Mouse (Mus musculus) thymus, adult 2 months (tissue): ENCODE data around the gene Smarca4.

ENCODE experiments used
- CTCF ChIP-seq: fragments of 200-500 bp; IDR thresholded peaks from 2 replicates; pipeline ENCODE4 v1.5.1; 2012; ENCODE audit warnings: mild to moderate bottlenecking, control low read depth, low read length, moderate library complexity, borderline replicate concordance; ENCODE audit not compliant: control insufficient read depth, poor library complexity, insufficient read depth; ENCODE audit errors: extremely low read depth
- POLR2A ChIP-seq: fragments of 200-500 bp; IDR thresholded peaks from 2 replicates; pipeline ENCODE4 v1.6.1; 2012; ENCODE audit warnings: mild to moderate bottlenecking, low read length, control low read depth, moderate library complexity; ENCODE audit not compliant: control insufficient read depth, poor library complexity, insufficient read depth; ENCODE audit errors: extremely low read depth

DNA sequence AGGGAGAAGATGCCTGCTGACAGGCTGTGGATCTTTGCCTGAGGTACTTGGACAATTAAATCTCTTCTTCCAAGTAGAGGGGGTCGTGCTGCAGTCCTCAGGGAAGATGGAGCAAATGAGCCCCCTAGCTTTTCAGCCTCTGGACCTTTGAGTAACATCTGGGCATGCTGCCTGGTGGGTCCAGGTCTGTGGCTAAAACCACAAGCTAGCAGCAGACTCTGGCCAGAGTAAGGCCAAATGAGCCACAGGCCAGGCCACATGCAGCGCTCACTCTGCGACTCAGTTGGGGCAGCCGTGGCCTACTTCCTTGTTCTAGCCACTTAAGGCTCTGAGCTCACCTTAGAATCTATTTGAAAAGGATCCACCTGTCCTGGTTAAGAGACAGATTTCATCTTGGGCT is 76.5 kb downstream of the Smarca4 start:
- TF ChIP-seq CTCF (no peak), POLR2A (no peak)
